Mouse (Mus musculus): ENCODE measurements around the gene Cacna1i. TPM values are rescaled to one million over a fixed set of nuclear protein-coding genes. Genes with fewer than 3 reads are reported as not detected.

Cacna1i gene
- polyA plus RNA-seq, 1 experiment: 0.72 TPM

- WGBS: 68% methylated on average over 9 of the region's 9 CpGs
- DNase-seq (ENCODE audit: low read depth, low spot score): no peak
These were observed 38.7 kb downstream of the Cacna1i start for GRCm38 (mm10) chr15:80325756-80326155.

DNA sequence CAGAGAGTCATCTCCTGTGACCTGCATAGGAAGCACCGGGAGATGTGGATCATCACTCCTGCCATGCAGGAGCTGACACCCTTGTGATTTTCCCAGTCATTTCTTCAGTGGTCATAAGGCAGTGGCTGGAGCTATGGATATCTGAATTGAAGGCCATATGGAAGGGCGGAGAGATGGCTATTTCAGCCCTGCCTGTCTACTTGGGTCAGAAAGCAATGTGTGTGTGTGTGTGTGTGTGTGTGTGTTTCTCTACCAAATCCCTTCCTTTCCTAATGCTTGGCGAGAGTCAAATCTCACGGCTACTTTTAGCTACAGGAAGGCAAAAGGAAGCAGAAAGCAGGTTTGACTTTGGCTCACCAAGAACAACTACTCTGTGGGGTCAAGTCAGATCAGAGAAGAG is 39.9 kb downstream of the Cacna1i start:
- WGBS: 83% methylated on average over 4 of the region's 4 CpGs
- no peak for DNase-seq (ENCODE audit: low read depth, low spot score)

DNA sequence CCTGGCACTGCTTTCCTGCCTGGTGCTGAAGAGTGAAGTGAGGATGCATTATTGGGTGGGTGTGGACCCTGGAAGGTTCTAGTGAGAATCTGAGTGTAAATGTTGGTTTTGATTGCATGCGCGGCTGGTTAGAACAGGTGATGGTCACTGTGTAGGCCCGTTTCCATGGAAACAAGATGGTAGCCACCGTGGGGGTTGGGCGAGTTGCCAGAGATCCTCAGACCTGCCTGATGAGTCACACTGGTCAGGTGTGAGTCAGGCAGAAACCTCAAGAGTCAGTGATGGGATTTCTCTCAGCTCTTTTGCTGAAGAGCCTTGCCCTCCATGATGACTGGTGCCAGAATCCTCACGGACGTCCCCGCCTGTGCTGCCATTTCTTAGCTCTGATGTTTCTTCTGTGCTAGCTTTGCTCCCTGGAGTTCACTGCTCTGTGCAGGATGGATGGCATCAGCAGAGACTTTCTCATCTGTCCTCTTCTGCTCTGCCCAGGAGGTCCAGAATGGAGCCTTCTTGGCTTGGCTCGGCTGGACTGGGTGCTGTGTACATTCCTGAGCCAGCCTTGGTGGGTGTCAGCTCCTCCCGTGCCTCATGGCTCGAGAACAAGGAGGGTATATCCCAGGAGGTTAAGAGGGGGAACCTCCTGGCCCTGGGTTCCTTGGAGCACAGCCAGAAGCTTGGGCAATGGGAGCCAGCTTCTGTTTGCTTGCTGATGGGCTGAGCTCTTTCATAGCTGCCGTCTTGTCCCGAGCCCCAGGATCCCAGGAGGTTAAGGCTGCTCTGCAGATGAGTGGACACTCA is 40.9 kb downstream of the Cacna1i start:
- DNase-seq (ENCODE audit: low read depth, low spot score): no peak
- 64% methylated on average over 13 of the region's 13 CpGs for WGBS

GRCm38 (mm10) chr15:80330276-80330675 is 43.2 kb downstream of the Cacna1i start:
- WGBS: 58% methylated on average over 3 of the region's 3 CpGs

DNA sequence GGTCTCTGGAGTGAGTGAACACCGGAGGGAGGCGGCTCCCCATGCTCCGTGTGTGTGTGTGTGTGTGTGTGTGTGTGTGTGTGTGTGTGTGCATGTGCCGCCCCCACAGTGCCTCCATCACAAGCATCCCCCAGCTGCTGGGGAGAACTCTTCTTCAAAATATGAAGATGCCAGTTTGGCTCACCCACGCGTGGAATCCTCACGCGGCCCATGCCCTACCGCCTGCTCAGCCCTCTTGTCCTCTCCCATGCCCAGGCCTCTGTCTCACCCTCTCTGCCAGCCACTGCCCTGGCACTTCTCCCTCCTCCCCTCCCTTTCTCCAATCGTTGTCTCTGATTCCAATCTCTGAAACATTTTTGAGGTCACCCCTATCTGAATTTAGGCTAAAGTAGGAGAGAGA is 47.7 kb downstream of the Cacna1i start:
- no peak for DNase-seq (ENCODE audit: low read depth, low spot score)
- WGBS: 67% methylated on average over 10 of the region's 10 CpGs

More at GRCm38 (mm10) chr15:80330276-80330675, 43.2 kb downstream of the Cacna1i start:
- no peak for DNase-seq (ENCODE audit: low read depth, low spot score)

GRCm38 (mm10) chr15:80335196-80335595 is 48.2 kb downstream of the Cacna1i start:
- DNase-seq (ENCODE audit: low read depth, low spot score): no peak
- WGBS: 38% methylated on average over 7 of the region's 7 CpGs

GRCm38 (mm10) chr15:80340348-80340747 is 53.3 kb downstream of the Cacna1i start:
- WGBS: 80% methylated on average over 2 of the region's 2 CpGs

DNA sequence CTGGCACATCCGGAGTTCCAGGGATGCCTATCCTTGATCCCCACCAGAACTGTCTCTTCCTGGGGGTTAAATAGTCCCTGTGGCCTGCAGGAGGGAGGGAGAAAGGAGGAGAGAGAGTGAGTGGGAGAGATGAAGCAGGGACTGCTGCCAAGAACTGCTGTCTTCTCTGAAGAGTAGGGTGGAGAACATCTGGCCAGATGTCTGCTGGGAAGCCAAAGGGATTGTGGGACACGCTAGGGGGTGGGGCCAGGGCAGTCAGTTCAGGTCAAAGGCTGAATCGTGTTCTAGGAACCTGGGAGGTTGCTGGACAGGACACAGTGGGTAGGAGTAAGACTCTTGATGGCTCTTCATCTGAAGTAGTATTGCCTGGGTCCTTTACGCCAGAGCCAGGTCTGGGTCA is 55.4 kb downstream of the Cacna1i start:
- no peak for DNase-seq (ENCODE audit: low read depth, low spot score)
- WGBS: 54% methylated on average over 4 of the region's 4 CpGs

More at GRCm38 (mm10) chr15:80340348-80340747, 53.3 kb downstream of the Cacna1i start:
- no peak for DNase-seq (ENCODE audit: low read depth, low spot score)

DNA sequence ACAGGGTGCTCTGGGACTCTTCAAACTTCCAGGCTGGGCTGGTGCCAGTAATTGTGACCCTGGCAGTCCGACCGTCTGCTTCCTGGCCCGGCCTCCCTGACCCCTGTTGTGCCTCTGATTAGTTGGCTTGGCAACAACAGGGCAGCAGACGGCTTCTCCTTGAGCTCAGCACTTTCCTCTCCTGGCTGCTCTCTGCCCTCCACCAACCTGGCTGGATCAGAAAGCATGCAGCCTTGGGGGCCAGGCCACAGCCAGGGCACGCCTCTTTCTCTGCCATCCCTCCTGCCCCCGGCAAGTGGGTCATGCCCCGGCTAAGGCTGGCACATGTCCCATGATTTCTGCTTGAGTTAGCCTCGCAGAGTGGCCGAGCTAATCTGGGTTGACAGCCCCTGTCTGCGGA is 56.0 kb downstream of the Cacna1i start:
- 38% methylated on average over 10 of the region's 10 CpGs for WGBS
- no peak for DNase-seq (ENCODE audit: low read depth, low spot score)

GRCm38 (mm10) chr15:80343731-80344130 is 56.7 kb downstream of the Cacna1i start:
- 98% methylated on average over 5 of the region's 5 CpGs for WGBS

GRCm38 (mm10) chr15:80346510-80346909 is 59.5 kb downstream of the Cacna1i start:
- no peak for DNase-seq (ENCODE audit: low read depth, low spot score)
- WGBS: 76% methylated on average over 7 of the region's 7 CpGs

More at GRCm38 (mm10) chr15:80343731-80344130, 56.7 kb downstream of the Cacna1i start:
- DNase-seq (ENCODE audit: low read depth, low spot score): no peak

GRCm38 (mm10) chr15:80350431-80350830 is 63.4 kb downstream of the Cacna1i start:
- 66% methylated on average over 5 of the region's 5 CpGs for WGBS
- no peak for DNase-seq (ENCODE audit: low read depth, low spot score)

- 82% methylated on average over 19 of the region's 19 CpGs for WGBS
- no peak for DNase-seq (ENCODE audit: low read depth, low spot score)
These were observed 71.8 kb downstream of the Cacna1i start for GRCm38 (mm10) chr15:80358798-80359197.

- 87% methylated on average over 15 of the region's 15 CpGs for WGBS
- DNase-seq (ENCODE audit: low read depth, low spot score): no peak
These were observed 74.9 kb downstream of the Cacna1i start for GRCm38 (mm10) chr15:80361780-80362508.

- no peak for DNase-seq (ENCODE audit: low read depth, low spot score)
- WGBS: 81% methylated on average over 8 of the region's 8 CpGs
These were observed 75.6 kb downstream of the Cacna1i start for GRCm38 (mm10) chr15:80362509-80363172.

- WGBS: 66% methylated on average over 13 of the region's 13 CpGs
These were observed 77.0 kb downstream of the Cacna1i start for GRCm38 (mm10) chr15:80363821-80364715.

GRCm38 (mm10) chr15:80366899-80367298 is 79.9 kb downstream of the Cacna1i start:
- no peak for DNase-seq (ENCODE audit: low read depth, low spot score)
- 24% methylated on average over 16 of the region's 16 CpGs for WGBS

More at GRCm38 (mm10) chr15:80363821-80364715, 77.0 kb downstream of the Cacna1i start:
- no peak for DNase-seq (ENCODE audit: low read depth, low spot score)

GRCm38 (mm10) chr15:80373219-80373964 is 86.4 kb downstream of the Cacna1i start:
- DNase-seq (ENCODE audit: low read depth, low spot score): no peak
- WGBS: 52% methylated on average over 9 of the region's 9 CpGs

GRCm38 (mm10) chr15:80374854-80375253 is 87.8 kb downstream of the Cacna1i start:
- WGBS: 63% methylated on average over 5 of the region's 5 CpGs

More at GRCm38 (mm10) chr15:80374854-80375253, 87.8 kb downstream of the Cacna1i start:
- DNase-seq (ENCODE audit: low read depth, low spot score): no peak

All from large intestine, adult 2 months (tissue).